Mouse (Mus musculus) layer of hippocampus, postnatal 25 days (tissue): ENCODE measurements around the gene Col4a2. TPM values are rescaled to one million over a fixed set of nuclear protein-coding genes. Genes with fewer than 3 reads are reported as not detected.

Experiments
- DNase-seq, 2 experiments: peaks; one replicate each; pipeline ENCODE4 v3.0.0; 2022; ENCODE audit warnings: mixed read lengths in 2 of 2, low spot score in 1 of 2; ENCODE audit errors: extremely low spot score in 1 of 2
- total RNA-seq, 2 experiments: library from RNA; stranded (reverse); gene quantifications; 2 replicates each; pipeline ENCODE4 v1.2.3; 2021

Col4a2 gene
- total RNA-seq, 2 experiments from 2014 or later = 45.6 to 61.2 TPM

DNA sequence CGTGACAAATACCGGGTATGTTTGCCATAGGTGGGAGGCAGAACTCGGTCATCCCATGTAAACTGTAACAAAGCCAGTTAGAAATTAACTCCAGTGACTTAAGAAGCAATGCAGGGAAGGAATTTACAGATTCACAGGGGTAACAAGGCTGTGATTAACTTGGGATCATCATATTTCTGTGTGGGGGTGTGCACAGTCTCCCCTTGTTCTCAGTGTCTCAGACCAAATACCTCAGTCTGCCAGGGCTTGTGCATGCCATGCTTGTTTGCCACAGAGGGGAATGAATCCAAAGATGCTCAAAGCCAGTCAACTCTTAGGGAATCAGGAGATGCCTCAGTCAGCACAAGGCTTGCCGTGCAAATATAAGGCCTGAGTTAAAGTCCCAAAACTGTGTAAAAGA is 89.6 kb downstream of the Col4a2 start:
- no peak for DNase-seq

DNA sequence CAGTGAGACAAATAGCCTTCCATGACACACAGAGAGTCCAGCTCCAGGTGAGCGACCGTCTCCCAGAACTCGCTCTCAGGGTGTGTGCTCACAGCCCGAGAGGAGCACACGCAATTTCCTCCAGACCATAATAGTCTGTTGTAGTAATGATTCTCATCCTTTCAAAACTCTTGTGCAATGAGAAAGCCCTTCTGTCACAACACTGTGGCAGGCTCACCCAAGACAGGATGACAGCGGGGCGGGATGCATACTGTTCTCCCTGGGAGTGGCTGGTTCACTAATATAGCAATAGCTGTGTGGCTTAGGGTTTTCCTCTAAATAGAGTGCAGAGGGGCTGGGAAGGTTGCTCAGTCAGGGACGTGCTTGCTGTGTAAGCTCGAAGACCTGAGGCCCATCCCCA is 91.2 kb downstream of the Col4a2 start:
- no peak for DNase-seq

DNA sequence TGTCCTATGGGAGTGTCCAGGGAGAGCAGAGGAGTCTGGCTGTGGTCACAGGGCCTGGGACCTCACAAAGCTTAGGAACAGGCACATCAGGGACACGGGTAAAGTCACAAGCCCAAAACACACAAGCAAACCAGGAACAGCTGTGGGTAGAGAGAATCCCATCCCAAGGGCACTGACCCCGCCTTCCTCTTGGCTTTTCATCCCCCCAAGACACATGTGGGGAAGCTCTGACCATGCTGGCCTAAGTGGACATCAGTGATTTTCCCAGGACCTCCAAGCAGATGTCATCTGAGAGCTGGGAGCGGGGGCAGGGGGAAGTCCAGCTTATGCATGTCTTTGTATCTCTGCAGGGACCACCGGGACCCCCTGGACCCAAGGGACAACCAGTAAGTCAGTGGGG is 92.0 kb downstream of the Col4a2 start:
- no peak for DNase-seq

DNA sequence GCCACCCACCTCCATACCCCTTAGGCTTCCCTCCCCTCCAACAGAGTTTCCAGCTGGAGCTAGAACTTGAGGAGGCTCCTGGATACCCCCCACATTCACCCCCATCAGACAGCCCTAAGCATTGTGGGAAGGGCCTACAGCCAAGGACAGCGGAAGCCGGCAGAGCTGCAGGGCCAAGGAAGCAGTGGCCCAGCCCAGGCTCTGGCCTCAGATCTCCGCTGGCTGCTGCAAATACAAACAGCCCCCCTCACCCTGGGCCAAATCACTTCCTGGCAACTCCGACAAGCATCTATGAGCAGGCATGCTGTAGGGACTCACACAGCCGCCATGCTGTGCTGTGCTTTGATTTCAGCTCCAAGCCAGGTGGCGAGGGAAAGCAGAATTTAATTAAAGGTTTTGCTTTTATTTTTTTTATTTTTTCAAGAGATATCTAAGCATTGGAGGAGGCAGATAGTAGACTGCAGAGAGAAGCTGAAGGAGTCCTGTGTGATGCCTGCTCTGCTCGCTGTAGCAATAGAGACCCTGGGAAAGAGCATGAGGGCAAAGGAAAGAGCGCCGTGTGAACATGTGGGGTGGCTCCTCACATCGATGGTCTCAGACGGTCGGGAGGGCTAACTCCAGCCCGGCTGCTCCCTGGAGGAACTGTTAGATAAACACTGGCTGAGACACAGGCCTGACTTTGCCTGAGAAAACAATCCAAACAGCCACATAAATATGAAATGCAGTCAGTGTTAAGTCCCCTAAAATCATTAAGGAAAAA is 93.3 kb downstream of the Col4a2 start:
- peak in 1 of 2 experiments; percentile 31 for DNase-seq

DNA sequence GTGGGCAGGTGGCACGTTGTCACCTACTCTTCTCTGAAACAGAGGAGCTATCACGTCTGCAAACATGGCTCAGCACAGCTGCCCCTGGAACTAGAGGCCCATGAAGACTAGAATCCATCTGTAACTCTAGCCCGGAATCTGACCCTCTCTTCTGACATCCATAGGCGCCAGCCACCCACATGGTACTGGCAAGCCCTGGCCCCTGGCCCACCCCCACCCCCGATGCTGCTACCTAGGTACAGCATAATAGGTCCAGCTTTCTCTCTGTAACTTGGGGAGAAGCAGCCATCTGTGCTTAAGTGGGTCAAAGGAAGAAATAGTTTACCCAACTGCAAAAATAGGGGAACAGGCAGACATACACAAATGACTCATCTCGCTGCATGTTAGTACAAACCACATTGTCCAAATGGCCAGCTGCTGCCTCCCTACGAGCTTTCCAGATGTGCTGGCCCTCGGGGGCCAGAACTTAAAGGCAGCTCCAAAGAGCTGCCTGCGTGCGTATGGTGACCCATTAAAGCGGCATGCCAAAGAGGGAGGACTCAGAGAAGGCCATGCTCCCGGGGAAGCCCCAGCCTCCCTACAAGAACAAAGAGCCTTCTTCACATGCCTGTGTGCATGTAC is 99.0 kb downstream of the Col4a2 start:
- DNase-seq = no peak

DNA sequence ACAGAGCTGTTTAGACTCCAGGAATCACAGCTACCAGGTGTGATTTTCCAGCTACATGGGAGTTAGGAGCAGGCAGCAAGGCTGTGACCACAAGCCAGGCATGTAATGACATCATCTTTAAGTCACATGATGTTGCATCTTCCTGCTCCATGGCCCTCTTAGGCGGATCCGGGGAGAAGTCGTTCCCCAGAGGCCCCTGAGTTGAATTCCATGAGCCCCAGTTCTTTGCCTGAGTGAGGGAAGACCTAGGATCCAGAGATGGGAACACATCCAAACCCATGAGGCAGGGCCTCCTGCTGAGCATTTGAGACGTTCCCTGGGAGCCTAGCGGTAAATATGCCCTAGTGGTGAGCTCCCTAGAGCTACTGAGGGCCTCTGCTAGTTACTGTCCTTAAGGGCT is 99.8 kb downstream of the Col4a2 start:
- DNase-seq = no peak

DNA sequence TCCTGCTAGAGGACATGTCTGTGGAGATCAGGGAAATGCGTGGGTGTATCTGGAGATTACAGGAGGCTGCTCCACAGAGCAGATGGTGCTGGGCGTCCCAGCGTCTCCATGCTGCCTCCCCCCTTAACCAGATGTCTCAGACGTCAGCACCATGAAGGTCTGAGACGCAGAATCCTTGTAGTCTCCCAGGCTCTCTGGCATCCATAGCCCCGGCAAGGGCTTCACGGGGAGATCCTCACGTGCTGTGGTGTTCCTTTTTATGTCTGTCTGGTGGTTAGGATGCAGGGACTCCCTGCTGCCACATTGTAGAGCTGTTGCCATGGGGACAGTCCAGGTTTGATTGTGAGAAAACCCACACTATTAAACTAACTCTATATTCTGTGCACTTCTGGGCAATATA is 101.7 kb downstream of the Col4a2 start:
- DNase-seq = peak in 1 of 2 experiments; percentile 37

DNA sequence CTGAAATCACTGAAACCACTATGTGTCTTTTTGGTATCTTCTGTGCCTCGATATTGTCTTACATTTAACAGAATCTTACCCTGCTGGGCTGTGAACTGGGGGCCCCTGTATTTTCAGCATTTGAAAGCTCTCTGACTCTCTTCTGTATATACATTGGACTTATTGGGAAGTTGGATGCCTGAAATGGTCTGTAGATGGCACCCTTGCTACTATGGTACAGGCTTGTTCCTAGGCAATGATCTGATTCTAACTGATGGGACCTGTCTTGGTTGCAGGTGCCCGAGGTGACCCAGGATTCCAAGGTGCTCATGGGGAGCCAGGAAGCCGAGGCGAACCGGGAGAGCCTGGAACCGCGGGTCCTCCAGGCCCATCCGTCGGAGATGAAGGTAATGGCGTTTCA is 102.5 kb downstream of the Col4a2 start:
- no peak for DNase-seq

DNA sequence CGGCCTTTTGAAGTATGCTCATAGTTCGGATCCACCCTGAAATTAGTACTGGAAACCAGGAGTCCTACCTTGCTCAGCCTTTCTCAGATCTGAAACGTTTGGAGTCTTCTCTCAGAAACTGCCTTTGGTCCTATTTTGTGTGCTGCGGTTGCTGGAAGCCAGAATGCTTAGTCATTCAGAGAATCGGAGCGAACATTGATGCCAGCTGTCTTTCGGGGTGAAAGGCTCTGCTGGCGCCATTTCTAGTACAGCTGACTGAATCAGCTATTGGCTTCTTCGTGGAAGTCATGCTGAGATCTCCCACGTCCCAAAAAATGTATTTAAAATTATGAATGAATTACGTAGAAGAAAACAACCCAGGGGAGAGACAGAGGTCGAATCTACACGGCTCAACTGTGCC is 105.2 kb downstream of the Col4a2 start:
- DNase-seq = no peak

DNA sequence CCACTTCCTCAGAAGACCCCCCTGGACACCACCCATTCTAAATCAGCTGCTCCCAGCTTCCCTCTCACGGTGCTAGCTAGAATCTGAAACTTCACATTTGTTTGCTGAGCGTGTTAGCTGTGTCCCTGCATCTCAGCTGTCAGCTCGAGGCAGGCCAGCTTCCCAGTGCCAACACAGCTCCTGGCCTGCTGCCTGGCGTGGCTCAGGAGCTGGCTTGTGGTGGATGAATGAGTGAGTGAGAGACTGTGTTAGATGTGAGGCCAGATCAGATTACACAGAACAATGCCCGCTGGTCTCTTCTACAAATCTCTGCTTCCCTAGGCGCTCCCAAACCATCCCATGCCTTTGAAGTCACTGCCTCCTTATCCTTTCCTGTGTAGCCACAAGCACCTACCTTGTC is 106.6 kb downstream of the Col4a2 start:
- peak; percentile 58 to 62 for DNase-seq

DNA sequence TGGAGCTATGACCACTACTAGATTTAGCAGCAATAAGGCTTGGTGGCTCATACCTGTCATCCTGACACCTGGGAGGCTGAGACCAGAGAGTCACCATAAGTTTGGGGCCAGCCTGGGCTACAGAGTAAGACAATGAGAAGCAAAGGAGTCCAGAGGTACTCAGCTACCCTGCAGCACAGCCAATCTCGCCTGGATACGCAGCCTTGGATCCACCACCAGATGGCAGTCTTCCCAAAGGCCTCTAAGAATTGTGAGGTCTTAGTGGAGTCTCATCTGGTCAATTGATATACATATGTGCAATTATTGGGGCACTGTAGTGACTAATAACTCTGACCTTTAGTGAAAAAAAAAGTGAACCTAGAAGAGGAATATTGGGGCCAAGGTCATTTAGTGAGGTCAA is 107.0 kb downstream of the Col4a2 start:
- peak in 1 of 2 experiments; percentile 54 for DNase-seq

DNA sequence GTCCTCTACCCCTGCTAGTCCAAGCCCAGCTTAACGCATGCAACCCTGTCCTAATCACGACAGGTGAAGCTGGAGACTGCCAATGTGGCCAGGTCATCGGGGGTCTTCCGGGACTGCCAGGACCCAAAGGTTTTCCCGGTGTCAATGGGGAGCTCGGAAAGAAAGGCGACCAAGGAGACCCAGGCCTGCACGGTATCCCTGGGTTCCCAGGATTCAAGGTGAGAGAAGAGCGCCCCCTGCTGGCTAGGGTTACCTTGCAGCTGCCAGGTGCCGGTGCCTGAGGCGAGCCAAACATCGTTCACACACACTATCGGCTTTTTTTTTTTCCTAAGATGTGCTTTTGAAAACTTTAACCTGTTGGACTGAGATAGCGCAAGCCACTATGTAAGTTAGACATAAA is 108.5 kb downstream of the Col4a2 start:
- peak; percentile 48 to 75 for DNase-seq

DNA sequence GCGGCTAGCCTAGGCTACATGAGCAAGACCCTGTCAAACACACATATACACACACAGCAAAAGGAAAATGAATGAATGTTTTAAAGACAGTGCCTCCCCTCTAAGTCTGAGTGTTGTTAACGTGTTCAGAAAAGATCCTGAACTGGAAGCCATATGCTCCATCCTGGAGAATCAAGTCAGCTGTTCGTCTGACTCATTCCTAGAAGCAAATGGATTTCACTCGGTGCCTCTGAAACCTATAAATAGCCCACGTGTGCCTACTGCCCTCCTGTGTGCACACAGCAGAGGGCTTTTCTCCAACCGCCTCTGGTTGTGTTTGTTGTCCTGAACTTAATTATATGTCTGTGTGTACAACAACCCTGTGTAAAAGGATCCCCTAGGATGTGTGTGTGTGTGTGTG is 109.4 kb downstream of the Col4a2 start:
- no peak for DNase-seq

DNA sequence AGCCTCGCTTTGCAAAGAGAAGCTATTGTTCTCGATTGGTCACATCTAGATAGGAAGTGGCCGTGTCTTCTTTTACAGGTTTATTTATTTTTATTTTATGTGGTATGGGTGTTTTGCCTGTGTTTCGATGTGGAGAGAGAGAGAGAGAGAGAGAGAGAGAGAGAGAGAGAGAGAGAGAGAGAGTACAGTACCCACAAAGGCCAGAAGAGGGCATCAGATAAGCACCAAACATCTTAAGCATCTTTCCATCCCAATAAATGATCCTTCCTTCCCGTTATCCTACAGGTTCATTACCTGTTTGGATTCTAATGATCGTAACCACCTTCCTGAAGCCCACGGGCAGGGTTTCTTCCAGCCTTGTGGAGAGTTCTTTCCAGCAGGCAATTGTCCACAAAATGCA is 110.5 kb downstream of the Col4a2 start:
- no peak for DNase-seq

DNA sequence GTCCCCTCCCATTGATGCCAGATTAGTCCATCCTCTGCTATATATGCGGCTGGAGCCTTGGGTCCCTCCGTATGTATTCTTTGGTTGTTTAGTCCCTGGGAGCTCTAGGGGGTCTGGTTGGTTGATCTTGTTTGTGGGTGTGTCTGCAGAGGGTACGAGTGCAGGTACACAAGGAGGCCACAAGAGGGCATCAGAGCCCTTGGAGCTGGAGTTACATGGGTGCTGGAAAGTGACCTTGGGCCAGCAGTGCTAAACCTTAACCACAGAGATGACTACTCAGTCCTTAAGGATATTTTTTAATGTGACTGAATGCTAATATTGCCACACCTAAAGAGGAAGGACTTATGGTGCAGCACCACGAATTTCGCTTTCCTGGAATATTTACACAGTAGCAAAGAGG is 118.1 kb downstream of the Col4a2 start:
- no peak for DNase-seq

DNA sequence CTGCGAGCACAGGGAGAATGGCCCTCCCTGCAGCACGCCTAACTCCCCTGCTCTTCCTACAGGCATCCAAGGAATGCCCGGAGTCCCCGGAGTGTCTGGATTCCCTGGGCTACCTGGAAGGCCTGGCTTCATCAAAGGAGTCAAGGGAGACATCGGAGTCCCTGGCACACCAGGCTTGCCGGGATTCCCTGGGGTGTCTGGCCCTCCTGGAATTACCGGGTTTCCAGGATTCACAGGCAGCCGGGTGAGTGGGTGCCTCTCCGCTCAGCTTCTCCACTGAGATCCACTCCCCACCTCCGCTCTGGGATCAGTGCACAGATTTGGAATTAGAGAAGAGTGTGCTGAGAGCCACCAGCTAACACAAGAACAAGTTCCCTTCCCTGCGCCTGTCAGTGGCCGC is 125.3 kb downstream of the Col4a2 start:
- DNase-seq = no peak

DNA sequence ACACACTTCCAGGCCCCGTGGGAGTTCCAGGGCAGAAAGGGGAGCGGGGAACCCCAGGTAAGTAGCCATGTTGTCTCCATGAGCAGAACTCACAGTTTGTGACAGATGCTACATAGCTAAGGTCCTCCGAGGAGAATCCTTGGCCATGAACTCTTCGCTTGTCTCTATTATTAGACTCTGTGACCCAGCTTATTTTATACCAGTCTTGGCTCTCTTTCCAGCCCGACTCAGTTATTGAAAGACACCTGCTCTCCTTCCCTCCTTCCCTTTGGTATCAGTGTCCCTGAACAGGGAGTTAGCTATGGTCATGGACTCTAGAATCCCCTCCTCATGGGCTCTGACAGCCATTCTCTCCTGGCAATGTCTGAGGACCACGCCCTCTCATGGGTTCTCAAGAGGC is 128.7 kb downstream of the Col4a2 start:
- DNase-seq = no peak

DNA sequence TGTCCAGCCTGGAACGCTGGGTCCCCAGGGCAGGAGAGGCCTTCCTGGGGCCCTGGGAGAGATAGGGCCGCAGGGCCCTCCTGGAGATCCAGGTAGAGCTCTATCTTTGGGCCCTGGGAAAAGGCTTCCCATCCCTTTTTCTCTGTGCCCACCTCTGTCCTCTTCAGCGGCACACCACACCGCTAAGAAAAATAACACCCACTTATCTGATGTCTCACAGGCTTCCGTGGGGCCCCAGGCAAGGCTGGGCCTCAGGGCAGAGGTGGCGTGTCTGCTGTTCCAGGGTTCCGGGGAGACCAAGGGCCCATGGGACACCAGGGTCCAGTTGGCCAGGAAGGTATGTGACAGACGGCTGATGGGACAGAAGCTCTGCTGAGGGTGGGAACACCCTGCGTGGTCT is 131.0 kb downstream of the Col4a2 start:
- DNase-seq = no peak

DNA sequence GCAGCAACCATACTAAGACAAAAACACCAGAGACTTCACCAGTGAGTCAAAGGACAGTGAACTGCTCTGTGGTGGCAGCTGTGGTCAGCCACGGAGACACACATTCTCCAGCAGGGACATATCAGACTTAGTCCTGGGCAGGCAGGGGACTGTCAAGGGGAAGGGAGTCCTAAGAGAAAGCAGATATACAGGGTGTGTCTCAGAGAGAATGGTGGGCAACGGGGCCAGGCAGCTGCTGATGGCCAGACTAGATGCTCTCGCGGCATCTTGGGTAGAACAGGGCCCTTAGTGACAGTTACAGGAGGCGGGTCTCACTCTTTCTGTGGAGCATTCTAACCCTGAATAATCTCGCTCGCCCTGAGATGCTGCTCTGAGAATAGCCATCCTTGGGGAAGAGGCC is 131.6 kb downstream of the Col4a2 start:
- DNase-seq = no peak

DNA sequence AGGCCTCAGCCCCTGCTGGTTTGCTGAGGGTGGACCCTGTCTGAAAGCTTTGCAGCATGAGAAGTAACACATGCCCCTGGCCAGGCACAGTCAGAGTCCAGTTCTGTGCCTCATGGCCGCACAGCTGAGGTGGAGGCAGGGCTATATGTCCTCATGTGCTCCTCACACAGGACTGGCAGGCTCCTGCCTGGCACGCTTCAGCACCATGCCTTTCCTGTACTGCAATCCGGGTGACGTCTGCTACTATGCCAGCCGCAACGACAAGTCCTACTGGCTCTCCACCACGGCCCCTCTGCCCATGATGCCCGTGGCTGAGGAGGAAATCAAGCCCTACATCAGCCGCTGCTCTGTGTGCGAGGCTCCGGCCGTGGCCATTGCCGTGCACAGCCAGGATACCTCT is 133.2 kb downstream of the Col4a2 start:
- DNase-seq = no peak

DNA sequence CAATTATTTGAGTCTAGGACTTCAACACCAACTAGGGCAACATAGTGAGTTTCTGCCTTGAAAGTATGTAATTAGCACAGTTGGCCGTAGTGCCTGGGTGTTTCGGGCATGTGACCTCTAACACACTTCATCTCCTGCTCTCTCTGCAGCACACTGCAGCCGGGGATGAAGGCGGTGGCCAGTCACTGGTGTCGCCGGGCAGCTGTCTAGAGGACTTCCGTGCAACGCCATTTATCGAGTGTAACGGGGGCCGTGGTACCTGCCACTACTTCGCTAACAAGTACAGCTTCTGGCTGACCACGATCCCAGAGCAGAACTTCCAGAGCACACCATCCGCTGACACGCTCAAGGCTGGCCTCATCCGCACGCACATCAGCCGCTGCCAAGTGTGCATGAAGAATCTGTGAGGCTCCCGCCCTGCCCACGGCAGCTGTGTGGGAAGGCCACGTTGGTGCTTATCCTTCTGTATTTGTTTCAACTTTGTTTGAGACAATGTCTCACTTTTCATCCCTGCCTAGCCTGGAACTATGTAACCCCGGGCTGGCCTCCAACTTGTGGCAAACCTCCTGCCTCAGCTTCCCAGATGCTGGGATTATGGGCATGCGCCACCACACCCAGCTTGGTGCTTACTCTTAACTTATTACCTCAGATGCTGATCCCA is 135.4 kb downstream of the Col4a2 start:
- no peak for DNase-seq
